Mouse (Mus musculus): ENCODE measurements around the gene Qars. TPM values are rescaled to one million over a fixed set of nuclear protein-coding genes. Genes with fewer than 3 reads are reported as not detected.

The Qars gene
- polyA plus RNA-seq, 1 experiment = 243 TPM

DNA sequence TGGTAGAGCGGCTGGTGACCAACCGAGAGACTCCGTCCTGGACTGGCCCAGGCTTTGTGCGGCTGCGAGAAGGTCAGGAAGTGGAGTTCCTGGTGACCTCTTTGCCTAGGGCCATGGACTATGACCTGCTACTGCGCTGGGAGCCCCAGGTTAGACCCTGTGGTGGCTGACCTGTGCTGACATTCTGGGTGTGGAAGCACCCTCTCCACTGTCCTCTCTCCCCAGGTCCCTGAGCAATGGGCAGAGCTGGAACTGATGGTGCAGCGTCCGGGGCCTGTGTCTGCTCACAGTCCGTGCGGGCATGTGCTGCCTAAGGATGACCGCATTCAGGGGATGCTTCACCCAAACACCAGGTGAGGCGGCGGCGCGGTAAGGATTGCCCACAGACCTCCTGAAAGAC is 23.5 kb upstream of the Qars start:
- no peak for DNase-seq (ENCODE audit: low read depth, low spot score)
- 96% methylated on average over 15 of the region's 15 CpGs for WGBS

DNA sequence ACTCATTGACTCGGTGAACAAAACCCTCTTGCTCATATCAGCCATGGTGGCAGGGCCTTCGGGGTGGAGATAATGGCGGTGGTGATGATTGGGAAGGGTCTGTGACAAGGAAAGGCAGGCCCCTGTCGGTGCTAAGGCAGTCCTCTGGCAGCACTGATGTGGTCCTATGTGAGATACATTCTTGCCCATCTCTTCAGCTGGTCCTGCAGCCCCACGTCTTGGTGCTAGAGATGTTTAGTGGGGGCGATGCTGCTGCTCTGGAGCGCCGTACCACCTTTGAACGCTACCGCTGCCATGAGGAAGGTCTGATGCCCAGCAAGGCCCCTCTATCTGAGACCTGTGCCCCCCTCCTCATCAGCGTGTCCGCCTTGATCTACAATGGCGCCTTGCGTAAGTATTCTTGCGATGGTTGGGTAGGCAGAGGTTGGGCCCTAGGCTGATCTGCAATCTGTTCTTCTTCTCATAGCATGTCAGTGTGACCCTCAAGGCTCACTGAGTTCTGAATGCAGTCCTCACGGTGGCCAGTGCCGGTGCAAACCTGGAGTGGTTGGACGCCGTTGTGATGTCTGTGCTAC is 22.1 kb upstream of the Qars start:
- WGBS = 93% methylated on average over 19 of the region's 19 CpGs
- DNase-seq (ENCODE audit: low read depth, low spot score) = no peak

DNA sequence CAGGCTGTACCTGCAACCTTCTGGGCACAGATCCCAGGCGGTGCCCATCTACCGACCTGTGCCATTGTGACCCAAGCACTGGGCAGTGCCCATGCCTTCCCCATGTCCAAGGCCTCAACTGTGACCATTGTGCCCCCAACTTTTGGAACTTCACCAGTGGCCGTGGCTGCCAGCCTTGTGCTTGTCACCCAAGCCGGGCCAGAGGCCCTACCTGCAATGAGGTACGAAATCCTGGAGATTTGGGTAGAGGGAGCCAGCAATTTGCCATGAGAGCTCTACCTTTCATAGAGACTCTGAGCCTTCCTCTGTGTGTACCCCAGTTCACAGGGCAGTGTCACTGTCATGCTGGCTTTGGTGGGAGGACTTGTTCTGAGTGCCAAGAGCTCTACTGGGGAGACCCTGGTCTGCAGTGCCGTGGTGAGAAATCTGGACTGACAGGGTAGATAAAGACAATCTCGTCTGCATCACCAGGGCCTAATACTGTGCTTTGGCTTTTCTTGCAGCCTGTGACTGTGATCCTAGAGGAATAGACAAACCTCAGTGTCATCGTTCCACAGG is 20.5 kb upstream of the Qars start:
- 95% methylated on average over 8 of the region's 8 CpGs for WGBS
- no peak for DNase-seq (ENCODE audit: low read depth, low spot score)

DNA sequence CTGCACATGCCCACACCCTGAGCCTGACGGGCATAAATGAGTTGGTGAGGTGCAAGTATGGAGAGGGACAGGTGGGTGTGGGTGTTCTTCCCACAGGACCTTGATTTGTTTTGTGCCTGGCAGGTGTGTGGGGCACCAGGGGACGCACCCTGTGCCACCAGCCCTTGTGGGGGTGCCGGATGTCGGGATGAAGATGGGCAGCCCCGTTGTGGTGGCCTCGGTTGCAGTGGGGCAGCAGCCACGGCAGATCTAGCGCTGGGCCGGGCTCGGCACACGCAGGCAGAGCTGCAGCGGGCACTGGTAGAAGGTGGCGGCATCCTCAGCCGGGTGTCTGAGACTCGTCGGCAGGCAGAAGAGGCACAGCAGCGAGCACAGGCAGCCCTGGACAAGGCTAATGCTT is 19.1 kb upstream of the Qars start:
- 94% methylated on average over 17 of the region's 17 CpGs for WGBS
- DNase-seq (ENCODE audit: low read depth, low spot score) = no peak

- 98% methylated on average over 20 of the region's 20 CpGs for WGBS
These were observed 18.3 kb upstream of the Qars start for GRCm38 (mm10) chr9:108489215-108489614.

GRCm38 (mm10) chr9:108489702-108490558 is 17.6 kb upstream of the Qars start:
- WGBS = 38% methylated on average over 26 of the region's 26 CpGs
- no peak for DNase-seq (ENCODE audit: low read depth, low spot score)

More at GRCm38 (mm10) chr9:108489215-108489614, 18.3 kb upstream of the Qars start:
- no peak for DNase-seq (ENCODE audit: low read depth, low spot score)

DNA sequence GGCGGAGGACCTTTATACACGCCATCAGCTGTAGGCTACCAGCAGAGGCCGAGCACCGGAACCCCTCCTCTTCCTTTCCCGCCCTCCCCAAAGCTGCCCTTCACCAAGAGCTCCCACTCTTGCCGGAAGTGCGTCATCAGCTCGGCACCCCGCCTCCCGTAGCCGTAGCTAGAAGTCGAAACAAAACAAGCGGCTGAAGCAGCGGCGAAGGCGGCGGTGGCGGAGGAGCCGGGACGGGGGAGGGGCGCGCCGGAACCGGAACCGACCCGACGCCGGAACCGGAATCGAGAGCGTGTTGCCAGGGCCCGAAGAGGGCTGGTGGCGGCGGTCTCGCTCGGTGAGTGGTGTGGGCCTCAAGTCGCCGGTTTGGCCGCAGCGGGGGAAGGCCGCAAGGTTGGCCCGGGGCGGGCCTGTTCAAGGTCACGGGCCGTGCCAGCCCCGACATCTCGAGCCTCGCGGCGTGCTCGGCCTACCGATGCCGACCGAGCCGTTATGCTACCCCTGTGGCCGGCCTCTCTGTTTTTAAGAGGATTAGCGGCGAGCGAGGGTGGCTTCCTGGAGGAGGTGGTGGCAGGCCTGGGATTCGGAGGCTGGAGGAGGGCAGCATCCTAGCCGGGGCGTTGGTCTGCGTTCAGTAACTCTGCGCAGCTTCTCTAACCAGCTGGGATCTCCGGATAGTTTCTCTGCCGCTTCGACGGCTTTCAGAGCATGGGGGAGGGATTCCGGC is 16.8 kb upstream of the Qars start, which contains the start of gene Usp19:
Usp19 (plus strand) TSS at position 44 of the 727 bp plus-strand sequence.
- under 1% methylated on average over 69 of the region's 69 CpGs for WGBS
- peak; percentile 92 for DNase-seq (ENCODE audit: low read depth, low spot score)

- DNase-seq (ENCODE audit: low read depth, low spot score) = no peak
These were observed 16.3 kb upstream of the Qars start for GRCm38 (mm10) chr9:108491286-108491580.

GRCm38 (mm10) chr9:108492043-108492750 is 15.3 kb upstream of the Qars start:
- 61% methylated on average over 16 of the region's 16 CpGs for WGBS
- DNase-seq (ENCODE audit: low read depth, low spot score) = no peak

More at GRCm38 (mm10) chr9:108491286-108491580, 16.3 kb upstream of the Qars start:
- under 1% methylated on average over 12 of the region's 12 CpGs for whole genome bisulfite sequencing

- DNase-seq (ENCODE audit: low read depth, low spot score) = no peak
- WGBS = 95% methylated on average over 8 of the region's 8 CpGs
These were observed 14.3 kb upstream of the Qars start for GRCm38 (mm10) chr9:108493246-108493645.

GRCm38 (mm10) chr9:108494146-108494825 is 13.2 kb upstream of the Qars start:
- WGBS = 92% methylated on average over 19 of the region's 19 CpGs
- no peak for DNase-seq (ENCODE audit: low read depth, low spot score)

DNA sequence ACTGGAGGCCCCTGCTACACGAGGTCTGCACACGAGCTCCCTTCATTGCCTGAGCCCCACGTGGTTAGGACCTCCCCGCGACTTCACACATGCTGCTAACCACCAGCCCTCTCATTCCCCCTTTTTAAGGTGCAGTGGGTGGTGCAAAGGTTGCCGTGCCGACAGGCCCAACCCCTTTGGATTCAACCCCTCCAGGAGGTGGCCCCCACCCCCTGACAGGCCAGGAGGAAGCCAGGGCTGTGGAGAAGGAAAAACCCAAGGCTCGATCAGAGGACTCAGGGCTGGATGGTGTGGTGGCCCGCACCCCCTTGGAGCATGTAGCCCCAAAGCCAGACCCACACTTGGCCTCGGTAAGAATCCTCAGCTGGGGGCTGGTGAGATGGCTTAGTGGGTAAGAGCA is 12.6 kb upstream of the Qars start:
- WGBS = 86% methylated on average over 10 of the region's 10 CpGs
- DNase-seq (ENCODE audit: low read depth, low spot score) = no peak

DNA sequence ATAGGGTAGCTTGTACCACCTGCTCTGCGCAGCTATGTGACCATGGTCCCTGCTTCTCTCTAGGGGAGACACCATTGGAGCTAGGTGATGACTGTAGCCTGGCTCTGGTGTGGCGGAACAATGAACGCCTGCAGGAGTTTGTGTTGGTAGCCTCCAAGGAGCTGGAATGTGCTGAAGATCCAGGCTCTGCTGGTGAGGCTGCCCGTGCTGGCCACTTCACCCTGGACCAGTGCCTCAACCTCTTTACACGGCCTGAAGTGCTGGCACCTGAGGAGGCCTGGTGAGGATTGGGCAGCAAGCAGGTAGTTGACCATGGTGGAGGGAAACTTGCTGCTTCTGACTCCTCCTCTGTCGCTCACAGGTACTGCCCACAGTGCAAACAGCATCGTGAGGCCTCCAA is 8.3 kb upstream of the Qars start:
- no peak for DNase-seq (ENCODE audit: low read depth, low spot score)
- WGBS = 92% methylated on average over 7 of the region's 7 CpGs

- DNase-seq (ENCODE audit: low read depth, low spot score) = no peak
- 92% methylated on average over 15 of the region's 15 CpGs for WGBS
These were observed 7.6 kb upstream of the Qars start for GRCm38 (mm10) chr9:108499943-108500342.

DNA sequence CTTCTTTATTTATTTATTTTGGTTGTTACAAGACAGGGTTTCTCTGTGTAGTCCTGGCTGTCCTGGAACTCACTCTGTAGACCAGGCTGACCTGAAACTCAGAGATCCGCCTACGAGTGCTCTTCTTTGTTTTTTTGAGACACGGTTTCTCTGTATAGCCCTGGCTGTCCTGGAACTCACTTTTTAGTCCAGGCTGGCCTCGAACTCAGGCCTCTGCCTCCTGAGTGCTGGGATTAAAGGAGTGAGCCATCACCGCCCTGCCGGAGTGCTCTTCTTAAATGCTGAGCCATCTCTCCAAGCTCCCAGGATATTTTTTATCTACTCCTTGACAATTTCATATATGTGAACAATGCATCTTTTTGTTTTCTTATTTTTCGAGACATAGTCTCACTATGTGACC is 605 bp upstream of the Qars start:
- no peak for DNase-seq (ENCODE audit: low read depth, low spot score)
- WGBS = 86% methylated on average over 7 of the region's 7 CpGs

DNA sequence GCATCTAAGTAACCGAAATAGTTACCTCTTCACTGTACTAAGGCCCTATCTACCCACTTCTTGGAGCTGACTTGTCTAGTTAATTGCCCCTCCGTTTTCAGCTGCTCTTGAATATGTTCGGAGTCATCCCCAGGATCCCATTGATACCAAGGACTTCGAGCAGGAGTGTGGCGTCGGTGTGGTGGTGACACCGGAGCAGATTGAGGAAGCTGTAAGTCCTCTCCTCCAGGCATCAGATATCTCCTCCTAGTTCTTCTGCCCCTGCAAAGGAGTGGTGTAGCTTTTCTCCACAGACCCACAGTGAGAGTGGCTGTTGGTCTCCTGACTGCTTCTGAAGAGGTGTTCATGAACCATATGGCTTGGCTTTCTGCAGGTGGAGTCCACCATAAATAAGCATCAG is 1.3 kb downstream of the Qars start:
- WGBS = 81% methylated on average over 7 of the region's 7 CpGs
- DNase-seq (ENCODE audit: low read depth, low spot score) = no peak

DNA sequence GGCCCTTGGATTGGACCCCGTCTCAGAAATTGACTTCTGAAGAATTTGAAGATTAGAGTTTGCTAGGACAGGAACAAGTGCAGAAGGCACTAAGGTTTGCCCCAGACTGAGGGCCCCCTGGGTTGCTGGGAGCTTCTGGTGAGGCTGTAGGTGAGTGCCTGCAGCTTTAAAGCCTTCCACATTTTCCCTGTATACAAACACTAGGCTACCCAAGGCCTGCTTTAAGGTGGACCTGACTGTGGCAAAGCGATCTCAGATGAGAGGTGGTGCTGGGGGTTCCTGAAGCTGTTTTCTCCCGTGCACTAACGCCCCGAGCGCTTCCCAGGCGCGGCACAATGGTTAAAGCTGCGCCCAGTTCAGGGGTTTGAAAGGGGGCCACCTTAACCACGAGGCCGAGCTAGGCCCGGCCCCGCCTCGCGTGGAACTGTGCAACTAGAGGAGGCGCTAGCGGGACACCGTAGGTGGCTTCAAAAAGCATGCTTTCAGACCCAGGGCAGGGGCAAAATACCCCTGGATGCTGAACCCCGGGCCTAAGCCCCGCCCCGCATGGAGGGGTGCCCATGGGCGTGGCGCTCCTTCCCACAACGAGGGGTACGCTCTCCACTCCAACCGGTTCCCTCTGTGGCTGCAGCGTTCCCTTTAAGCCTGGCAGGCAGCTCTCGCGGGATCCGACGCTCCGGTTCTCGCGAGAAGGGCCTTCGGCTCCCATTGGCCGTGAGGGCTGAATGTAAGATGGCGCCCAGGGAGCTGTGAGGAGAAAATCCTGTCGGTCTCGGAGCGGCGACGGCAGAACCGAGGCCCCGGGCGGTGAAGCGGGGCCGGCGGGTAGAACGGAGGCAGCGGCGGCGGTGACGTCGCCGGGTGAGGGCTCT is 9.1 kb downstream of the Qars start, which contains the start of gene Qrich1:
Qrich1 (plus strand) TSS at position 427 of the 872 bp plus-strand sequence.
- DNase-seq (ENCODE audit: low read depth, low spot score) = peak; percentile 89
- WGBS = 1% methylated on average over 55 of the region's 55 CpGs

DNA sequence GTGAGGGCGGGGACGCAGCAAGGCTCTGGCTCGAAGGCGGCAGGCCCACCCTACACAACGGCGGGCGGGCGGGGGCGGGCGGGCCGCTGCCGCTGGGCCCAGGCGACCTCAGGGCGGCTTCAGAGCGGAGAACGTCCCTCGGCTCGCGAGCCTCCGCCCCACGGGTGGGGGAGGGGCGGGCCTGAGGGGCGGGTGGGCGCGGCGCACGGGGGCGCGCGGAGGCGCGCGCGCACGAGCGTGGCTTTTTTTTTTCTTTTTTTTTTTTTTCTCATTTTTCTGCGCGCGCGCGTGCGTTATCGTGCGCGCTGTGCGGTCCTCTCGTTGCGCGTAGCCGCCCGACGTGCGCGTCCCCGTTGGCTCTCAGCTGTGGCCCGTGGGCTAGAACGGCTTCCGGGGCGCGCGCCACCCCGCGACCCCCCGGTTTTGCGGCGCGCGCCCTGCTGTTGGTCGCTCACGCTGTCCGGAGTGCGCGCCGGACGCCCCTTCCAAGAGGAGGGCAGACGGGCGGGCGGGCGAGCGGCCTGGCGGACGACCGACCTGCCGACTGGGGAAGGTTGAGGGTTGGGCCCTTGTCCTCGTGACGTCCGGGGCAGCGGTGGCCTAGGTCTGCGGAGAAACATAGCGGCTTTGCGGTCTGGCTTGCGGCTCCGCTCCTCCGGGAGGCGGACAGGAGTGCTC is 9.9 kb downstream of the Qars start:
- DNase-seq (ENCODE audit: low read depth, low spot score) = peak; percentile 29
- WGBS = under 1% methylated on average over 74 of the region's 95 CpGs

All from large intestine, adult 2 months (tissue).